Mouse (Mus musculus): ENCODE results near the gene Gls. TPM values are rescaled to one million over a fixed set of nuclear protein-coding genes. Genes with fewer than 3 reads are reported as not detected.

Gls gene
- polyA plus RNA-seq, 1 experiment: 9.3 TPM

DNA sequence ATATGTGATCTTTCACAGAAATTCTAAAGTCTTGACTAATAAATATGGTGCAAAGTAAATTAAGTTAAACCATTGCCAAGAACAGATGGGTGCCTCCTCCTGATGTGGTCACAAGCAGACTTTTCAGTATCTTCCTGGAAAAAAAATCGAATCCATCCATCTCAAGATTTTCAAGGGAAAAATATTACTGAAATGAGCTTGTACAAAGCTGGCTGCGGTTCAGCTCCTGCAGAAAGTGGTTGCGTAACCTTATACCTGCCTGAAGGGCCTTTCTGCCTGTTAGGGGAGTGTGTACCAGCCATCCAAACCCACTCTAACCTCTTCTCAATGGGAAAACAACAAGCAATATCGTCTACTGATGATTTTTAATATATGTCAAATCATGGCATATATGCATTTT lies 36.6 kb upstream of the Gls start:
- Histone ChIP-seq H3K4me1 (ENCODE audit: control insufficient read depth, insufficient read depth, low read length) (peaks cover 4% of the 10 kb centered on the region), H3K27me3 (ENCODE audit: control insufficient read depth, insufficient read depth, low read length) (no peaks in the 10 kb centered on the region), H3K27ac (ENCODE audit: control insufficient read depth, insufficient read depth, low read depth, low read length) (no peak overlapping the region), H3K4me3 (ENCODE audit: control insufficient read depth, low read depth, low read length) (no peak overlapping the region), H3K36me3 (ENCODE audit: control insufficient read depth, insufficient read depth, low read length) (no peaks in the 10 kb centered on the region)
- TF ChIP-seq POLR2A (IDR thresholded peaks at IDR 0.05; ENCODE audit: control insufficient read depth, low read depth, low read length) (no peak), CTCF (IDR thresholded peaks at IDR 0.05; ENCODE audit: control insufficient read depth, insufficient read depth, insufficient replicate concordance, low read depth, low read length) (no peak)

DNA sequence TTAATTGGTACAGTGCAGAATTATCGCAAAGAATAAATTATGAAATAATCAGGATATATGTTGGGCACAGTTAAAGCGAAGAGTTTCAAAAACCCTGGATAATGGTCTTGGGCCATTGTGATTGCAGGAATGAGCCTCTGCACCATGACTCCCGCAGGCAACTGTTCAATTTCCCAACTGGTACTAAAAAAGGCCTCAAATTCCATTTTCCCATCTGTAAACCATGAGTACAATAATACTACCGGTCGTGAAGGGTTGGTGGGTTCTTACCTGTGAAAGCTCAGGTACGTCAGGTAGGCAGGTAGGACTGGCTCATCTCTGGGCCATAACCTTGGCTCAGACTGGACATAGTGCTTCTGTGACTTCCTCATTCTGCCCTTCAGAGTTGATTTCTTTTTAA lies 35.0 kb upstream of the Gls start:
- Histone ChIP-seq H3K27me3 (ENCODE audit: control insufficient read depth, insufficient read depth, low read length) (no peaks in the 10 kb centered on the region), H3K36me3 (ENCODE audit: control insufficient read depth, insufficient read depth, low read length) (no peaks in the 10 kb centered on the region), H3K4me3 (ENCODE audit: control insufficient read depth, low read depth, low read length) (no peak overlapping the region), H3K27ac (ENCODE audit: control insufficient read depth, insufficient read depth, low read depth, low read length) (no peak overlapping the region), H3K4me1 (ENCODE audit: control insufficient read depth, insufficient read depth, low read length) (peaks cover 4% of the 10 kb centered on the region)
- TF ChIP-seq CTCF (IDR thresholded peaks at IDR 0.05; ENCODE audit: control insufficient read depth, insufficient read depth, insufficient replicate concordance, low read depth, low read length) (no peak), POLR2A (IDR thresholded peaks at IDR 0.05; ENCODE audit: control insufficient read depth, low read depth, low read length) (no peak)

DNA sequence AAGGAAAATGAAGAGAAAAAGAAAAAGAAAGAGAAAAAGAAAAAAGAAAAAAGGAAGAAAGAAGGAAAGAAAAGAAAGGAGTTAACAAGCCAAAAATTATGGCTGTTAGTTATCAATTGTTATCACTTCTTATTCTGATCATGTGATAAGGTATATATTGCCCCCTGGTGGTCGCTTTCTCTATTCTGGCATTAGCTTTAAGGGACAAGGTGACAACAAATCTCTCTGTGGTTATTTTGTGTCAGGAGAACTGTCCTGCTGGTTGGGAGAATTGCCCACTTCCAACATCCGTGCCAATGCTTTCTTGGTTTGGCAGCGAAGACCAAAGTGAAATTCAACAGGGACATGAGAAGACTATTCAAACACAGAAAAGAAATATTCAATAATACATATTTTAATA lies 34.6 kb upstream of the Gls start:
- TF ChIP-seq POLR2A (IDR thresholded peaks at IDR 0.05; ENCODE audit: control insufficient read depth, low read depth, low read length) (no peak), CTCF (IDR thresholded peaks at IDR 0.05; ENCODE audit: control insufficient read depth, insufficient read depth, insufficient replicate concordance, low read depth, low read length) (no peak)
- H3K27me3 ChIP-seq (ENCODE audit: control insufficient read depth, insufficient read depth, low read length): no peaks in the 10 kb centered on the region
- no peak overlapping the region for H3K27ac ChIP-seq (ENCODE audit: control insufficient read depth, insufficient read depth, low read depth, low read length)
- H3K36me3 ChIP-seq (ENCODE audit: control insufficient read depth, insufficient read depth, low read length): no peaks in the 10 kb centered on the region
- peaks cover 4% of the 10 kb centered on the region for H3K4me1 ChIP-seq (ENCODE audit: control insufficient read depth, insufficient read depth, low read length)
- no peak overlapping the region for H3K4me3 ChIP-seq (ENCODE audit: control insufficient read depth, low read depth, low read length)

DNA sequence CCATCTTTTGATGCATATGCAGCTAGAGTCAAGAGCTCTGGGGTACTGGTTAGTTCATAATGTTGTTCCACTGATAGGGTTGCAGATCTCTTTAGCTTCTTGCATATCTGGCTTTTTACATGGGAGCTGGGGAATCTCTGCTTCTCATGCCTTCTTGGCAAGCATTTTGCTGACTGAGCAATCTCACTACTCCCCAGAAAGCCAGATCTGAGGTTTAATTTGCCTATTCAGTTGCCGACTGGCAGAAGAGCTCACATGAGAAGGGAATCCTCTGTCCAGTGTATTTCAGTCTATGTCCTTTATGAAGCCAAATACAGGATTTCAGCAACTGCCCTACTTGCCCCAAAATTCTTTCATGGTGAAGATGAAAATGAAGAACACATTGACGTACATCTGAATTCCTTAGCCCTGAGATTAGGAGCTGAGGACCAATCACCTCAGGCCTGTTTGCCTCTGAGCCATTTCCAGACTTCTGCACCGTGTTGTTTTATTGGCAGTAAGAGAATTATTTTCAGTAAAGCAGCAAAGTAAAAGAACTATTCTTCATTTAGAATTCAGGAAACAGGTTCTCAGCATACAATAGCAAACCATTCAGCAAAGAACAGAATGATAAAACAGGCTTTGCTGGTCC lies 33.0 kb upstream of the Gls start:
- H3K4me3 ChIP-seq (ENCODE audit: control insufficient read depth, low read depth, low read length): no peak overlapping the region
- H3K4me1 ChIP-seq (ENCODE audit: control insufficient read depth, insufficient read depth, low read length): peaks cover 4% of the 10 kb centered on the region
- TF ChIP-seq POLR2A (IDR thresholded peaks at IDR 0.05; ENCODE audit: control insufficient read depth, low read depth, low read length): no peak
- TF ChIP-seq CTCF (IDR thresholded peaks at IDR 0.05; ENCODE audit: control insufficient read depth, insufficient read depth, insufficient replicate concordance, low read depth, low read length): no peak
- H3K27me3 ChIP-seq (ENCODE audit: control insufficient read depth, insufficient read depth, low read length): no peaks in the 10 kb centered on the region
- H3K27ac ChIP-seq (ENCODE audit: control insufficient read depth, insufficient read depth, low read depth, low read length): no peak overlapping the region
- no peaks in the 10 kb centered on the region for H3K36me3 ChIP-seq (ENCODE audit: control insufficient read depth, insufficient read depth, low read length)

DNA sequence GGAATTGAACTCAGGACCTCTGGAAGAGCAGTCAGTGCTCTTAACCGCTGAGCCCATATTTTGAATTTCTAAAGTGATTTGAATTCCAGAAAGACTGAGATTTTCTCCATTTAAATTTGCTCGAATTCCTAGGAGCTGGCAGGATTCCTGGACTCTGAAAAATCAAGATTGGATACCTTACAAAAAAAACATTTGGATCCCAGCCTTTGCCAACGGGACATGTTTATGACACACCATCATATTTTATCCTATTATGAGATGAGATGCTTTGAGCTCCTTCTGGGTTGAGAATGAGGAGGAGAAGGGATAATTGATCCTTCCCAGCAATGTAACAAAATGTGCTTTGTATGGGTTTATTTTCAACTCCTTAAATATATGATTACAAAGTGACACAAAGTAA lies 31.3 kb upstream of the Gls start:
- TF ChIP-seq POLR2A (IDR thresholded peaks at IDR 0.05; ENCODE audit: control insufficient read depth, low read depth, low read length) (no peak), CTCF (IDR thresholded peaks at IDR 0.05; ENCODE audit: control insufficient read depth, insufficient read depth, insufficient replicate concordance, low read depth, low read length) (no peak)
- Histone ChIP-seq H3K4me1 (ENCODE audit: control insufficient read depth, insufficient read depth, low read length) (no peaks in the 10 kb centered on the region), H3K4me3 (ENCODE audit: control insufficient read depth, low read depth, low read length) (no peak overlapping the region), H3K27ac (ENCODE audit: control insufficient read depth, insufficient read depth, low read depth, low read length) (no peak overlapping the region), H3K36me3 (ENCODE audit: control insufficient read depth, insufficient read depth, low read length) (no peaks in the 10 kb centered on the region), H3K27me3 (ENCODE audit: control insufficient read depth, insufficient read depth, low read length) (no peaks in the 10 kb centered on the region)

DNA sequence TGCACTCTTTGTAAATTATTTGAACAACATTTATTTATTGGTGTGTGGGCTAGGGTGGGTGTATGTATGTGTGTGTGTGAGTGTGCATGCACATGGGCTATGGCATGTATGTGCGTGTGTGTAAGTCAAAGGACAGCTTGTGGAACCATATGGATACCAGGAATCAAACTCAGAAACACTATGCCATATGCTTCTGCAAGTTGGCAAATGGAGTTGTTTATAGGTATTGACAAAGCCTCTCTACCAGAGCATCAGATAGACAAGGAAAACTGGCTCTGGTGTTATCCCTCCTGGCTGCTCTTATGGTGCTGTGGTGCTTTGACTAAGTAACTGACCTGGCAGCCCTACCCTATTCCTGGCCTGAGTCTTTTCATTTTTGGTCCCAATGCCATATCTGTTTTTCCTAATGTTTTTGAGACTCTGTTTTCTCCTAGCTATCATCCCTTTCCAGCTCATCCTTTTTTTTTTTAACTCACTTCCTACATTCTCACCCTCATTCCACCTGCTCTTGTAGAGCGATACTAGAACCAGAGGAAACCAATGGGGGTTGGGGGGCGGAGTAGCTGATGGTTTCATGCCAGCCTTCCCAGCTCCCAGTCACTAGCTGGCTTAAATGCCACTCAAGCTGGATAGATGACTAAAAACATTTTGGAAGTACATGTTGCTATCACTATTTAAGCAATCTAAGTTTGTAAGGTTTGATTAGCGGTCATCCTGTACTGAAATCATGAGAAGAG lies 27.5 kb upstream of the Gls start:
- no peaks in the 10 kb centered on the region for H3K27me3 ChIP-seq (ENCODE audit: control insufficient read depth, insufficient read depth, low read length)
- no peak for TF ChIP-seq CTCF (IDR thresholded peaks at IDR 0.05; ENCODE audit: control insufficient read depth, insufficient read depth, insufficient replicate concordance, low read depth, low read length)

DNA sequence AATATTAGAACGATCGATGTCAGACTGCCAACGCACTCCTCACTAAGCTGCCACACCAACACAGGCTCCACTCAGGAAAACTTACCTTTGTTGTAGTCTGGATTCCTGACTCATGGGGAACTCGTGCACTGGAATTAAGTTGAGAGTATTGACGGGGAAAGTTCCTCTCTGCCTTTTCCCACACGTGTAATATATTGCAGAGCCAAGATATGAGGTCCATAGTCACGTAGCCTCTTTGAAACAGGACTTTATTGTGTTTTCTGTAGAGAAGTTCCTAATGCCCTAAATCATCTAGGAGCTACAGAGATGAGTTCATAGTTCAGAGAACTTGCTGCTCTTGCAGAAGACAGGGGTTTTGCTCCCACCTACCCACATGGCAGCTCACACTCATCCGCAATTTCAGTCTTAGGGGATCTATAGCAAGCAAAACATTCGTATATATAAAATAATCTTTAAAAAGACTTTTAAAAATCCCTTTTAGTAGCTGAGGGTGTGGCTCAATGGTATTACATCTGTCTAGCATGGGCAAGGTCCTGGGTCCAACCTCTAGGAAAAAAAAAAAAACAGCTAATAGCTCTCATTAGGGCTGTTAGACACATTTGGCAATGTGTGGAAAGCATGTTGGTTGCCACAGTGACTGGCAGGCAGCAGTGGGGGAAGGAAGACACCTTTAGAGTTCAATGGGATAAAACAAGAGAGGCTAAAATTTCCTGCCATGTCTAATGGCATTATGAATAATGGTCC lies 25.1 kb upstream of the Gls start:
- Histone ChIP-seq H3K36me3 (ENCODE audit: control insufficient read depth, insufficient read depth, low read length) (no peaks in the 10 kb centered on the region), H3K4me3 (ENCODE audit: control insufficient read depth, low read depth, low read length) (no peak overlapping the region), H3K4me1 (ENCODE audit: control insufficient read depth, insufficient read depth, low read length) (no peaks in the 10 kb centered on the region), H3K27ac (ENCODE audit: control insufficient read depth, insufficient read depth, low read depth, low read length) (no peak overlapping the region), H3K27me3 (ENCODE audit: control insufficient read depth, insufficient read depth, low read length) (no peaks in the 10 kb centered on the region)
- TF ChIP-seq POLR2A (IDR thresholded peaks at IDR 0.05; ENCODE audit: control insufficient read depth, low read depth, low read length) (no peak), CTCF (IDR thresholded peaks at IDR 0.05; ENCODE audit: control insufficient read depth, insufficient read depth, insufficient replicate concordance, low read depth, low read length) (no peak)

More for the DNA sequence above, 27.5 kb upstream of the Gls start:
- no peak overlapping the region for H3K4me3 ChIP-seq (ENCODE audit: control insufficient read depth, low read depth, low read length)
- no peak overlapping the region for H3K27ac ChIP-seq (ENCODE audit: control insufficient read depth, insufficient read depth, low read depth, low read length)
- H3K4me1 ChIP-seq (ENCODE audit: control insufficient read depth, insufficient read depth, low read length): no peaks in the 10 kb centered on the region
- no peaks in the 10 kb centered on the region for H3K36me3 ChIP-seq (ENCODE audit: control insufficient read depth, insufficient read depth, low read length)
